Mouse (Mus musculus) midbrain, postnatal 0 days (tissue): ENCODE data around the gene Cep63. TPM values are rescaled to one million over a fixed set of nuclear protein-coding genes. Genes with fewer than 3 reads are reported as not detected.

ENCODE experiments used
- ATAC-seq: fragments of 200-750 bp; cut with Nextera tagmentation; 2 replicates; pipeline ENCODE4 v1.8.0; 2017; ENCODE audit warnings: moderate number of reproducible peaks, mild to moderate bottlenecking, moderate TSS enrichment, moderate library complexity; ENCODE audit not compliant: low FRiP score
- DNase-seq: peaks from one replicate; pipeline ENCODE4 v3.0.0-alpha.2; 2015; ENCODE audit warnings: low spot score
- H3K27ac ChIP-seq: fragments of 300-500 bp; sonication (generic); 2 replicates; pipeline ENCODE4 v1.5.1; 2014; ENCODE audit warnings: low read depth, mild to moderate bottlenecking, low read length, mixed read lengths
- H3K27me3 ChIP-seq: fragments of 300-500 bp; sonication (generic); 2 replicates; pipeline ENCODE4 v1.6.1; 2014; ENCODE audit warnings: low read length, control low read depth, mixed read lengths; ENCODE audit not compliant: insufficient read depth
- H3K36me3 ChIP-seq: fragments of 300-500 bp; sonication (generic); 2 replicates; pipeline ENCODE4 v1.6.1; 2014; ENCODE audit warnings: low read length, control low read depth, mixed read lengths; ENCODE audit not compliant: insufficient read depth
- H3K4me1 ChIP-seq: fragments of 300-500 bp; sonication (generic); 2 replicates; pipeline ENCODE4 v1.6.1; 2014; ENCODE audit warnings: mild to moderate bottlenecking, control low read depth, antibody characterized with exemption, low read length, mixed read lengths; ENCODE audit not compliant: insufficient read depth
- H3K4me2 ChIP-seq: fragments of 300-500 bp; sonication (generic); 2 replicates; pipeline ENCODE4 v1.6.1; 2014; ENCODE audit warnings: low read depth, mild to moderate bottlenecking, low read length, mixed read lengths; ENCODE audit not compliant: poor library complexity, severe bottlenecking
- H3K4me3 ChIP-seq: fragments of 300-500 bp; sonication (generic); 2 replicates; pipeline ENCODE4 v1.5.1; 2014; ENCODE audit warnings: low read depth, mild to moderate bottlenecking, low read length, moderate library complexity
- H3K9ac ChIP-seq: fragments of 300-500 bp; sonication (generic); replicated peaks from 2 replicates; pipeline ENCODE4 v1.6.1; 2014; ENCODE audit warnings: mild to moderate bottlenecking, low read length, moderate library complexity, mixed read lengths; ENCODE audit not compliant: poor library complexity, severe bottlenecking
- H3K9me3 ChIP-seq: fragments of 300-500 bp; sonication (generic); 2 replicates; pipeline ENCODE4 v1.6.1; 2016; ENCODE audit warnings: low read length, control low read depth
- CTCF ChIP-seq: IDR thresholded peaks from 2 replicates; pipeline ENCODE4 v1.5.1; 2016; ENCODE audit warnings: antibody characterized with exemption, mild to moderate bottlenecking
- WGBS: fragments of 180-500 bp; shearing (Covaris S2); extraction: QIAGEN DNeasy Blood & Tissue Kit; methylation state at CpG from one replicate; pipeline ENCODE4 v1.1.7; 2014; 5-methylcytosine and 5-hydroxymethylcytosine counted together
- polyA plus RNA-seq: library from polyadenylated mRNA; unstranded; fragments of >200 nt; fragmentation: Nextera tagmentation; extraction: Ambion mirVana; gene quantifications from 2 replicates; pipeline ENCODE4 v1.2.1, GENCODE M21; 2015
- total RNA-seq: library from RNA; depleted of rRNA; stranded (reverse); fragments of >200 nt; gene quantifications from 2 replicates; pipeline ENCODE4 v1.2.3, GENCODE M21; 2014

The Cep63 gene
- total and polyA plus RNA-seq, 2 experiments from 2014 or later, result 11.9 to 38.3 TPM

- WGBS, result 67% methylated on average over 3 of the region's 3 CpGs
- ATAC-seq, result no peak
- Histone ChIP-seq H3K27me3 (no peaks in the 10 kb centered on the region), H3K4me3 (no peak overlapping the region), H3K4me1 (peaks cover 12% of the 10 kb centered on the region), H3K4me2 (no peak overlapping the region), H3K27ac (no peak overlapping the region), H3K9ac (no peak overlapping the region), H3K36me3 (no peaks in the 10 kb centered on the region), H3K9me3 (no peaks in the 10 kb centered on the region)
- no peak for DNase-seq
- no peak for TF ChIP-seq CTCF
These were observed 18.9 kb upstream of the Cep63 start for GRCm38 (mm10) chr9:102645119-102645695.

GRCm38 (mm10) chr9:102643486-102644101 is 17.3 kb upstream of the Cep63 start:
- no peaks in the 10 kb centered on the region for H3K9me3 ChIP-seq
- H3K36me3 ChIP-seq, result no peaks in the 10 kb centered on the region
- H3K4me1 ChIP-seq, result peaks cover 10% of the 10 kb centered on the region
- H3K27me3 ChIP-seq, result no peaks in the 10 kb centered on the region
- no peak for TF ChIP-seq CTCF
- 12% methylated on average over 10 of the region's 10 CpGs for WGBS
- H3K27ac ChIP-seq, result no peak overlapping the region
- no peak overlapping the region for H3K9ac ChIP-seq
- H3K4me2 ChIP-seq, result peak overlapping the region; percentile 39
- ATAC-seq (peak; percentile 76), DNase-seq (peak; percentile 87)
- no peak overlapping the region for H3K4me3 ChIP-seq

GRCm38 (mm10) chr9:102643071-102643485 is 16.7 kb upstream of the Cep63 start:
- Histone ChIP-seq H3K9ac (no peak overlapping the region), H3K9me3 (no peaks in the 10 kb centered on the region), H3K4me2 (no peak overlapping the region), H3K27me3 (no peaks in the 10 kb centered on the region), H3K36me3 (no peaks in the 10 kb centered on the region), H3K4me1 (peaks cover 10% of the 10 kb centered on the region), H3K27ac (no peak overlapping the region), H3K4me3 (no peak overlapping the region)
- ATAC-seq (no peak), DNase-seq (no peak)
- no peak for TF ChIP-seq CTCF
- WGBS, result 48% methylated on average over 8 of the region's 8 CpGs

- Histone ChIP-seq H3K27ac (no peak overlapping the region), H3K9me3 (no peaks in the 10 kb centered on the region), H3K9ac (no peak overlapping the region), H3K27me3 (no peaks in the 10 kb centered on the region), H3K36me3 (no peaks in the 10 kb centered on the region), H3K4me2 (no peak overlapping the region), H3K4me1 (peaks cover 10% of the 10 kb centered on the region), H3K4me3 (no peak overlapping the region)
- ATAC-seq (no peak), DNase-seq (no peak)
- WGBS, result 72% methylated on average over 6 of the region's 6 CpGs
- no peak for TF ChIP-seq CTCF
These were observed 15.2 kb upstream of the Cep63 start for GRCm38 (mm10) chr9:102641531-102641930.

- no peak overlapping the region for H3K4me2 ChIP-seq
- H3K4me1 ChIP-seq, result peaks cover 10% of the 10 kb centered on the region
- H3K27me3 ChIP-seq, result no peaks in the 10 kb centered on the region
- no peaks in the 10 kb centered on the region for H3K9me3 ChIP-seq
- H3K4me3 ChIP-seq, result no peak overlapping the region
- H3K36me3 ChIP-seq, result no peaks in the 10 kb centered on the region
- H3K27ac ChIP-seq, result no peak overlapping the region
- no peak for DNase-seq
- no peak for TF ChIP-seq CTCF
- H3K9ac ChIP-seq, result no peak overlapping the region
- WGBS, result 84% methylated on average over 8 of the region's 8 CpGs
- ATAC-seq, result no peak
These were observed 13.2 kb upstream of the Cep63 start for GRCm38 (mm10) chr9:102639510-102639909.

- Histone ChIP-seq H3K27me3 (no peaks in the 10 kb centered on the region), H3K4me2 (no peak overlapping the region), H3K9me3 (no peaks in the 10 kb centered on the region), H3K36me3 (0 out of 2 replicates have a peak, but pooled peaks cover 3% of the 10 kb centered on the region), H3K4me1 (peaks cover 6% of the 10 kb centered on the region), H3K4me3 (no peak overlapping the region), H3K27ac (no peak overlapping the region), H3K9ac (no peak overlapping the region)
- TF ChIP-seq CTCF, result no peak
- ATAC-seq, result no peak
- WGBS, result 67% methylated on average over 7 of the region's 7 CpGs
- DNase-seq, result no peak
These were observed 12.6 kb upstream of the Cep63 start for GRCm38 (mm10) chr9:102638963-102639362.
